Mouse (Mus musculus): ENCODE measurements at regions not wholly inside any gene's neighbourhood (a gene's known extent, or its start where the extent isn't known, plus 50 kb on each side); places are given as distances from the start of the nearest gene placed in this dataset.

GRCm38 (mm10) chr2:161266476-161266875 lies 157.6 kb upstream of the Chd6 start:
- no peak for TF ChIP-seq CTCF (IDR thresholded peaks at IDR 0.05; ENCODE audit: low read depth)
- TF ChIP-seq EP300 (IDR thresholded peaks at IDR 0.05; ENCODE audit: low read depth), result no peak

Measured in heart, postnatal 0 days (tissue).